Mouse (Mus musculus) adrenal gland, postnatal 0 days (tissue): Measurements from ENCODE around the gene Zfp775. TPM values are rescaled to one million over a fixed set of nuclear protein-coding genes. Genes with fewer than 3 reads are reported as not detected.

Experiments
- polyA plus RNA-seq: library from polyadenylated mRNA; unstranded; fragments of >200 nt; fragmentation: Nextera tagmentation; extraction: Ambion mirVana; gene quantifications from 2 replicates; pipeline ENCODE4 v1.2.1, GENCODE M21; 2015

Zfp775 gene
- polyA plus RNA-seq: 6.9 and 7.2 TPM in 2 replicates

DNA sequence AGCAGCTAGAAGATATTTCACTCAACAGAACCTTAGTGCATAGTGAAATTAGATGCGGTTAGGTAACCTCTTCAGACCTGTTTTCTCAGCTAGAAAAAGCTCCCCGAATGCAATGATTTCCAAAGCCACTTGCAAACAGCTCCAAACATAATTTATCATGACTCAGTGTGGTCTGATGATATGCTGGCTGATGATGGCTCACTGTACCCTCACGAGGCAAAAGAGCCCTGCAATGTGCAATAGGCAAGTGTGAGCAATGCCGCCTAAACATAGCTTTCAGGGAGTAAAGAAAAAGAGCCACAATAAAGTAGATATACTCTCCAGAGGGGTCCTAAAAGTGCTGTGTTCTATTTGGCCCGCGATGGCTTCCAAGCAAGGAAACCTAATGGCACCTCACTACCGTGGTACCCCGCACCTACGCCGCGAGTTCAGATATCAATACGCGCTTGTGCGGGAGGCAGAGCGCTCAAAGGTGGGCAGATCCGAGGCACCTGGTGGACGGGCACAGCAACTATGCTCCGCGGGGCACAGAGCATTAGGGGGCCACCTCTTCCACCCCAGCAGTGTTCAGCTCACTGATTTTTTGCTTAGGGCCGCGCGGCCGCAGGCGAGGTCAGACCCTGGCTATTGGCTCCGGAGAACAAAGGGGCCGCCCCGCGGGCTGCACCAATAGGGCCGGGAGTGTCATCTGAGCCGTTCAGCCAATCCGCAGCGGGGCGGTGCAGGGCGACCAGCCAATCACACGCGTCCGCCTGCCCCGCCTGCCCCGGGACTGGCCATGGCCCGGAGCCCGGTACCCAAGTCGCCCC lies at the start of gene Zfp775:
TSS of gene Zfp775 (plus strand) at position 793 of the 809 bp plus-strand sequence.

DNA sequence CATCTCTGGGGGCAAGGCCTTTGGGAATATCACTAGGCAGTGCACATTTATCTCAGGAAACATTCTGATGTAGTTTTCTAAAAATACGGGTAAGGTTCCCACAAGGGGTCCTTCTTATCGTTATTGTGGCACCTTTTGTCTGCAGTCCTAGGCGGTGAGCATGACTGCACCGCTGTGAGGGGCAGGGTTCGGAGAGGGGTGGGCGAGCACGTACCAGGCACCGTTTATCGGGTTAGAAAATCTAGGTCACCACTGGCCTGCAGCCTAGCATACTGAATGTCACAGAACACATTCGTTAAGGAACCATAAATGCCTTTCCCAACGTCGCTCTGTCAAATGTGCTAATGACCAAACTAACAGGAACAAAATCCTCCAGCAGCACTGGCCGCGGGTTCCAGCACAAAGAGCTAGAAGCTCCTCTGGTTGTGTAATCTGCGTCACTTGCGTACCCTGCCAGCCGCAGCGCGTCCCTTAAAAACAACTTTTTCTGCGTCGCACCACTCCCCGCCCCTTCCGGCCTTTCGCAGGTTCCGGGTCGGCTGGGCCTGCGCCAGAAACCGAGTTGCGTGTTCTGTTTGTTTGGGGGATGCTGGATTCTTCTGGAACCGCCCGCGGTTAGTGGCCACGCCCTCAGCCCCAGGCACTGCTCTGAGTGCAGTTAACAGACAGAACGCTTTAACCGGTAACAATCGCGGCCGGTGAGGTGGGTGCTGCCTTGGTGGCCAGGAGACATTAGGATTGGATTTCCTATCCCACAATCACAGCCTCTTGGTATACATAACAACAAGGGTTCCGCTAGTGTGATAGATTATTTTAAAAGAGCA lies 47.4 kb upstream of the Zfp775 start, which contains the start of gene Lrrc61:
TSS of gene Lrrc61 (plus strand) at position 517 of the 824 bp plus-strand sequence.

DNA sequence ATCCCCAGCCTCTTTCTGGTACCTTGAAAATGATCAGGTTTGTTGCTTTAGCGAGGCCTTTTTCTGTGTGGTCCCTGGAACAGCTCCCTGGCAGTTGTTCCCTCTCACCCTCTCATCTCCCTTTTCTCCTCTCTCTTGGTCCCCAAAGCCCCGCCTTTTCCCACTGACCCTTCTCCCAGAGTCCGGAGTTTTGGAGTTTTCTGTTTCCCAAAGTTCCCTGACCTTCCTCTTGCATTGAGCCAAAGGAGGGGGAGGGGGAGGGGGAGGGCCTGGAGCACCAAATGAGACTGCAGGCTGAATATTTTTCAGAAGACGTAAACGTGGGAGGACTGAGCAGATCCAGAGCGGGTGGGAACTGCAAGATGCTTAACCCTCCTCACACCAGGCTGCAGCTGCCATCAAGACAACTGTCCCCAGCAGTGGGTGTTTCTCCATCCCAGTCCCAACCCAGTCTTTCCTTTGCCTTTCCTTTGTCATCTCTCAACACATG lies 29.2 kb upstream of the Zfp775 start, which contains the start of gene Rarres2:
TSS of gene Rarres2 (minus strand) at position 218 of the 490 bp plus-strand sequence.

DNA sequence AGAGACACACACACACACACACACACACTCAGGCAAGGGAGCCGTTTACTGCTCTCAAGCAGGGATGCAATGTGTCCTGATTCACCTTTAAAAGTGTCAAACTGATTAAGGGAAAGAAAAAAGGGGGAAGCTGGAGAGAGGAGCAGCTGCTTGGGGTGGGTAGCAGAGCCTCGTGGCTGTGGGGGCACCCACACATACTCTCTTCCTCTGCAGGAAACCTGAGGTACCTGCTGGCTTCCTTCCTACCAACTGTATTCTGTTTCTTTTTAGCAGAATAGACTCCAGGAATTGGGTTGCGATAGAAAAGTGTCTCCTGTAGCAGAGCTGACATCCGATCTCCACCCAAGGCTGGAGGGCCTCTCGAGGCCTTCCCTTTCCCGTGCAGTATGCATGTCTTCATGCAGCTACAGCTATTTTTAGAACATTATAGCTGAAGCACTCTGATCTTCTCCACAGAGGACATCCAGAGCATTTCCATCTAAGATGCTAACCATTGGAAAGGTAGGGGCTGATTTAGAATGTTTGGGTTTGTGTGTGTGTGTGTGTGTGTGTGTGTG lies 12.6 kb upstream of the Zfp775 start, which contains the start of gene Gm45021:
TSS of gene Gm45021 (plus strand) at position 417 of the 557 bp plus-strand sequence.

DNA sequence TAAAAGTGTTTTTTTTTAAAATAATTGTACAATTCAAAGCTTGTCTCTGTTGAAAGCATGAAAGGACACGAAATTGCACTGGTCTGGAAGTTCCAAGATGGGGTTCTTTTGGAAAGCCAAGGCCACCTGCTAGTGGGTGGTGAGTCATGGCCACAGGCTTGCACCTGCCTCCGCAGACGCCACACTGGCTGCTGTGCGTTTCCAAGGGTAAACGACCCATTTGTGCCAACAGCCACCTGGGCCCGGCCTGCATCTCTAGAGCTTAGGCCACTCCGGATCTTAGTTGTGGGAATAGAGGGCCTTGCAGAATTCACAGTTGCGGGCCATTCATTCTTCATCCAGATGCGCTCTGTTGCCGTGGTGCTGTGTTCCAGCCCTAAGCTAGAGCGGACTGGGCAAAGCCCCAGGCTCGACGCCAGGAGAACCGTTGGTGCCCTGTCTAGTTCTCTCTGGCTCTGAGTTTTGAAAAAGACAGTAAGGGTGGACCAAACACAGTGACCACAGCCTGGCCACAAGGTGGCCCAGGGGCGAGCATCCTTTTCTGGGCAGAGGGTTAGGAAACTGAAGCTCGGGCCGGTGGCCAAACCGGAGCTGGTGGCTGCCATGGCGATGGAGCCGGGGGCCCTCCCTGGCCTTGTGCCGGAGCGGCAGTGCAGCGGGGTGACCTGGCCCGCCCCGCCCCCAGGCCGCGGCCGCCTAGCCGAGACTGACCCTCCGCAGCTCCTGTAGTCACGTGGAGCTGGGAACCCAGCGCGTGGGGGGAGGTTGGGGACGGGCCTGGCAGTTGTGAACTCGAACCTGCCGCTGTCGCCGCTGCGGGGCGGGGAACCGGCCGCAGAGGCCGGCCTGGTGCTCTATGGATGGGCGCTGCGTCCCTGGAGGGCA lies 8.5 kb upstream of the Zfp775 start, which contains the start of the genes Repin1 and Gm44965:
TSS of gene Repin1 (plus strand) at position 726 of the 885 bp plus-strand sequence.
TSS of gene Gm44965 (plus strand) at position 784 of the 885 bp plus-strand sequence.

DNA sequence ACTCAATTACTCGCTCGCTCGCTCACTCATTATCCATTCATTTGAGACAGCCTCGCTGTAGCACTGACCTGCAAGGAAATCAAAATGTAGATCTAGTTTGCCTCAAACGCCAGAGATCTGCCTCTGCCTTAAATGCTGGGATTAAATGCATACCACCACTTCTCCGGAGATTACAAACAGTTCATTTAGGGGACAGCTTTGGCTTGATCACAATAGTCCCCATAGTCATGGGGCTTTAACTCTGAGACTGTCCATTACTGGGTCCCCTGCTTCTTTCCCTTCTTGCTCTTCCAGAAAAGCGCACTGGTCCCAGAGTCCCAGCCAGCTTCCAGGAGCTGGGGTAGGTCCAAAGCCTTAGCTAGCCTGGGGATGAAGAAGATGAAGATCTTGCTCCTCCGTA lies 24.6 kb downstream of the Zfp775 start, which contains the start of gene AI854703:
TSS of gene AI854703 (plus strand) at position 301 of the 400 bp plus-strand sequence.

DNA sequence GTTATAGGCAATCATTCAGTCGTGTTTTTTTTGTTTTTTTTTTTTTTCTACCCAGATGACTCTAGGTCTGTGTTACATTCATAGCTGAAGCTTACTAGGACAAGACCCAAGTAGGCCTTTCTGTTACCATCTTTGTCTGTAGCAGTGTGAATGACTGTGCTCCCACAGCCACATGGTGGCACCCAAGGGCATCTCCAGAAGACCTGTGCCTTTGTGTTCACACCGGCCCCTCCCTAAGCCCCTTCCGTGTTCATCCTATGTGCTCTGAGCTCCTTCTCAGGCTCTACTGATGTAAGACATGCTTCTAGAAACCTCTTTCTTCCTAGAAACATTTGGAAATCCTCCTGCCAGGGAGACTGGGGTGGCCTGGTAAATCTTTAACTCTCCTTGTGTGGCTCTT lies 45.1 kb downstream of the Zfp775 start, which contains the start of gene Gimap8:
TSS of gene Gimap8 (plus strand) at position 240 of the 400 bp plus-strand sequence.

Other genes starting within 250 kb of the Zfp775 start
- 13.2 and 14.5 TPM in 2 replicates for gene Krba1, start 206.5 kb upstream of the Zfp775 start, polyA plus RNA-seq
- 36.8 and 38.6 TPM in 2 replicates for gene Zfp467, start 156.2 kb upstream of the Zfp775 start, polyA plus RNA-seq
- 0.72 and 0.82 TPM in 2 replicates for gene Sspo, start 153.8 kb upstream of the Zfp775 start, polyA plus RNA-seq
- 53.0 and 62.1 TPM in 2 replicates for gene Atp6v0e2, start 64.4 kb upstream of the Zfp775 start, polyA plus RNA-seq
- gene Lrrc61, start 47.3 kb upstream of the Zfp775 start, polyA plus RNA-seq: 11.8 and 14.2 TPM in 2 replicates
- gene Rarres2, start 29.3 kb upstream of the Zfp775 start, polyA plus RNA-seq: 191 and 298 TPM in 2 replicates
- not detected in 2 replicates for gene Gm45021, start 12.5 kb upstream of the Zfp775 start, polyA plus RNA-seq
- gene Repin1, start 8.2 kb upstream of the Zfp775 start, polyA plus RNA-seq: 20.6 and 28.3 TPM in 2 replicates
- not detected in 2 replicates for gene Gm44965, start 8.1 kb upstream of the Zfp775 start, polyA plus RNA-seq
- 2.1 and 2.7 TPM in 2 replicates for gene AI854703, start 24.7 kb downstream of the Zfp775 start, polyA plus RNA-seq
- gene Gimap8, start 45.2 kb downstream of the Zfp775 start, polyA plus RNA-seq: 2.0 and 3.5 TPM in 2 replicates
- 9.4 and 9.8 TPM in 2 replicates for gene Gimap9, start 74.1 kb downstream of the Zfp775 start, polyA plus RNA-seq
- gene Gimap4, start 82.5 kb downstream of the Zfp775 start, polyA plus RNA-seq: 40.4 and 54.9 TPM in 2 replicates
- 57.0 and 58.1 TPM in 2 replicates for gene Gimap6, start 106.2 kb downstream of the Zfp775 start, polyA plus RNA-seq
- 0.95 TPM in 1 of 2 replicates, not detected in the other for gene Gm28053, start 116.5 kb downstream of the Zfp775 start, polyA plus RNA-seq
- 0.23 TPM in 1 of 2 replicates, not detected in the other for gene Gimap7, start 116.6 kb downstream of the Zfp775 start, polyA plus RNA-seq
- gene Gimap1, start 137.0 kb downstream of the Zfp775 start, polyA plus RNA-seq: 7.9 and 12.5 TPM in 2 replicates
- 28.6 and 28.9 TPM in 2 replicates for gene Gimap5, start 144.1 kb downstream of the Zfp775 start, polyA plus RNA-seq
- gene Gimap3, start 168.8 kb downstream of the Zfp775 start, polyA plus RNA-seq: 0.22 and 0.25 TPM in 2 replicates
- 155 and 175 TPM in 2 replicates for gene Tmem176a, start 238.9 kb downstream of the Zfp775 start, polyA plus RNA-seq
- 390 and 420 TPM in 2 replicates for gene Tmem176b, start 239.4 kb downstream of the Zfp775 start, polyA plus RNA-seq